Mouse (Mus musculus) heart, embryonic 12.5 days (tissue): ENCODE measurements around the gene 3110070M22Rik. TPM values are rescaled to one million over a fixed set of nuclear protein-coding genes. Genes with fewer than 3 reads are reported as not detected.

Experiments used
- ATAC-seq: fragments of 200-750 bp; cut with Nextera tagmentation; 2 replicates; pipeline ENCODE4 v1.8.0; 2017; ENCODE audit warnings: moderate TSS enrichment, moderate library complexity; ENCODE audit not compliant: insufficient number of reproducible peaks, low FRiP score
- H3K27ac ChIP-seq: fragments of 300-500 bp; sonication (generic); 2 replicates; pipeline ENCODE4 v1.5.1; 2016; ENCODE audit warnings: mild to moderate bottlenecking, moderate library complexity; ENCODE audit not compliant: poor library complexity, severe bottlenecking
- H3K27me3 ChIP-seq: fragments of 300-500 bp; sonication (generic); replicated peaks from 2 replicates; pipeline ENCODE4 v1.6.1; 2016; ENCODE audit warnings: mild to moderate bottlenecking, moderate library complexity
- H3K36me3 ChIP-seq: fragments of 300-500 bp; sonication (generic); 2 replicates; pipeline ENCODE4 v1.6.1; 2016; ENCODE audit warnings: mild to moderate bottlenecking, moderate library complexity
- H3K4me1 ChIP-seq: fragments of 300-500 bp; sonication (generic); replicated peaks from 2 replicates; pipeline ENCODE4 v1.6.1; 2016; ENCODE audit warnings: mild to moderate bottlenecking
- H3K4me2 ChIP-seq: fragments of 300-500 bp; sonication (generic); 2 replicates; pipeline ENCODE4 v1.6.1; 2016; ENCODE audit warnings: mild to moderate bottlenecking, moderate library complexity
- H3K4me3 ChIP-seq: fragments of 300-500 bp; sonication (generic); 2 replicates; pipeline ENCODE4 v1.5.1; 2016; ENCODE audit warnings: mild to moderate bottlenecking
- H3K9ac ChIP-seq: fragments of 300-500 bp; sonication (generic); 2 replicates; pipeline ENCODE4 v1.6.1; 2016; ENCODE audit warnings: mild to moderate bottlenecking, moderate library complexity
- H3K9me3 ChIP-seq: fragments of 300-500 bp; sonication (generic); replicated peaks from 2 replicates; pipeline ENCODE4 v1.6.1; 2016; ENCODE audit warnings: mild to moderate bottlenecking, moderate library complexity
- WGBS: fragments of 180-500 bp; shearing (Covaris S2); methylation state at CpG from one replicate; pipeline ENCODE4 v1.1.7; 2016; 5-methylcytosine and 5-hydroxymethylcytosine counted together
- polyA plus RNA-seq: library from polyadenylated mRNA; unstranded; fragments of >200 nt; fragmentation: Nextera tagmentation; extraction: Ambion mirVana; gene quantifications from 2 replicates; pipeline ENCODE4 v1.2.1, GENCODE M21; 2016

3110070M22Rik gene
- polyA plus RNA-seq, 1 experiment from 2014 or later, result 1.0 TPM

- ATAC-seq, result no peak
- WGBS, result 89% methylated on average over 4 of the region's 4 CpGs
These were observed 34.6 kb downstream of the 3110070M22Rik start for GRCm38 (mm10) chr13:119453563-119453962.

GRCm38 (mm10) chr13:119442244-119442643, 45.9 kb downstream of the 3110070M22Rik start:
- Histone ChIP-seq H3K4me1 (no peaks in the 10 kb centered on the region), H3K27me3 (no peaks in the 10 kb centered on the region), H3K27ac (no peak overlapping the region), H3K4me2 (no peak overlapping the region), H3K36me3 (peaks cover 58% of the 10 kb centered on the region), H3K9me3 (no peaks in the 10 kb centered on the region), H3K9ac (no peak overlapping the region), H3K4me3 (no peak overlapping the region)
- WGBS, result 84% methylated on average over 1 of the region's 1 CpGs
- no peak for ATAC-seq

More at GRCm38 (mm10) chr13:119453563-119453962, 34.6 kb downstream of the 3110070M22Rik start:
- Histone ChIP-seq H3K4me3 (no peak overlapping the region), H3K4me2 (no peak overlapping the region), H3K27me3 (no peaks in the 10 kb centered on the region), H3K27ac (no peak overlapping the region), H3K36me3 (peaks cover 47% of the 10 kb centered on the region), H3K9me3 (no peaks in the 10 kb centered on the region), H3K4me1 (no peaks in the 10 kb centered on the region), H3K9ac (no peak overlapping the region)

Other genes starting within 250 kb of the 3110070M22Rik start
- 36.0 and 37.1 TPM in 2 replicates for gene Paip1, start 59.8 kb downstream of the 3110070M22Rik start, polyA plus RNA-seq
- 44.1 and 46.7 TPM in 2 replicates for gene 4833420G17Rik, start 25.6 kb downstream of the 3110070M22Rik start, polyA plus RNA-seq
- 0.95 and 1.7 TPM in 2 replicates for gene Tmem267, start 344 bp downstream of the 3110070M22Rik start, polyA plus RNA-seq
- gene Ccl28, start 135.4 kb upstream of the 3110070M22Rik start, polyA plus RNA-seq, result 0.12 TPM in 1 of 2 replicates, not detected in the other
- 108 and 111 TPM in 2 replicates for gene Hmgcs1, start 202.0 kb upstream of the 3110070M22Rik start, polyA plus RNA-seq